Mouse (Mus musculus): ENCODE data around the gene Slc9a7. TPM values are rescaled to one million over a fixed set of nuclear protein-coding genes. Genes with fewer than 3 reads are reported as not detected.
A peak's percentile ranks its signal among the peaks of the same experiment; 100 is the strongest.

The Slc9a7 gene
- 10 to 100 TPM; 61.1 to 65.5 (median 63.5) TPM for total RNA-seq (2022)

DNA sequence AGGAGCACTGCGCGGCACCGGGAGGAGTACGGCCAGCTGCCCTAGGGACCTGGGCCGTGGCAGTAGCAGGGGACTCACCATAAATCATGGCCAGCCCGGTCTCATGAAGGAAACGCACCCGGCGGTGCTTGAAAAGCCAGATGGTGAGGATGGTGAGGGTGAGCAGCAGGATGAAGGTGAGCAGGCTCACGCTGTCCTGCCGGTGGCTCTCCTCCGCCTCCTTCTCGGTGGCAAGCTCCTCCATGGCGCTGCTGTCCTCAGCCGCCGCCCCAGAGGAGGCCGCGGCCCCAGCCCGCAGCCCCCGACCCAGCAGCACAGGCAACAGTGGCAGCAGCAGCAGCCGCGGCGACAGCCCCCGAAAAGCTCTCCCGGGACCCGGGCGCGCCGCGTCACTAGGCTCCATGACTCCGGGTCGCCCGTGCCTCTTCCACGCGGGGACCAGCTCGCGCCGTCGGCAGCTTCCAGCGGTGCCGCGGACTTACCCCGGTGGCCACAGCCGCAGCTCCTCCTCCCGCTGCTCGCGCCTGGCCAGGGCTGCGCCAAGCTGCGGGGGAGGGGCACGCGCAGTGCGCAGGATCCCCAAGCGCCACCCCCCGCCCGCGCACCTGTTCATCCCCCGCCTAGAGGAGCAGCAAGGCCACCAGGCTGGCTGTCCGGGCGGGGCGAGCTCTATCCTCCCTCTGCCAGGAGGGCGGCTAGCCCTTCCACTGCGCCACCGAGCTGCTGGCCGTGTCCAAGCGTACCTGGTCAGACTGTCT is at the start of gene Slc9a7:
Slc9a7 (minus strand) TSS at position 526 of the 758 bp plus-strand sequence.
- peak; percentile 40 to 50 for DNase-seq (ENCODE audit: low spot score in 2 of 2)

- DNase-seq (ENCODE audit: low spot score in 2 of 2): peak; percentile 3 to 22
These were observed 44.1 kb upstream of the Slc9a7 start for GRCm38 (mm10) chrX:20335722-20336121.

GRCm38 (mm10) chrX:20332756-20333155 is 41.1 kb upstream of the Slc9a7 start:
- DNase-seq (ENCODE audit: low spot score in 2 of 2): peak; percentile 10 to 22

GRCm38 (mm10) chrX:20307215-20307614 is 15.6 kb upstream of the Slc9a7 start:
- DNase-seq (ENCODE audit: low spot score in 2 of 2): no peak

DNA sequence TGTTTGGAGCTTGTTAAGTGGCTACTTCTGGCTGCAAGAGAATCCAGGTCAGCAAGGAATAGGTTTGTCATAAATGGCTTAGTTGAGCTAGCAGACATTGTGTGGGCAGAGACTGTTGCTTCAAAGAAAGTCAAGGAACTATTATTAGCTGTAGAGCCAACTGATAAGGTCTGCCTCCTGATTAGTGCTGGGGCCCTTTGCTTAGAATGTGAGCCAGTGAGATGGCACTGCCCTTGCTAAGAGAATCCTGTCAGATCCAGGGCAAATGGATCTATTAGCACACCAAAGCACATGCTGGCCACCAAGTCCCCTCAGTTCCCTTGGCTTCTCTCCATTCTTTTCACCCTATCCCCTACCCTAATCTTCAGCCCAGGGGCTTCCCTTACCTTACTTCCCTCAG is 14.3 kb upstream of the Slc9a7 start:
- no peak for DNase-seq (ENCODE audit: low spot score in 2 of 2)

- no peak for DNase-seq (ENCODE audit: low spot score in 2 of 2)
These were observed 11.7 kb upstream of the Slc9a7 start for GRCm38 (mm10) chrX:20303280-20303679.

- DNase-seq (ENCODE audit: low spot score in 2 of 2): no peak
These were observed 422 bp upstream of the Slc9a7 start for GRCm38 (mm10) chrX:20292040-20292417.

GRCm38 (mm10) chrX:20290715-20291114 is 892 bp downstream of the Slc9a7 start:
- no peak for DNase-seq (ENCODE audit: low spot score in 2 of 2)

- DNase-seq (ENCODE audit: low spot score in 2 of 2): no peak
These were observed 2.9 kb downstream of the Slc9a7 start for GRCm38 (mm10) chrX:20288674-20289073.

- DNase-seq (ENCODE audit: low spot score in 2 of 2): no peak
These were observed 5.4 kb downstream of the Slc9a7 start for GRCm38 (mm10) chrX:20286254-20286653.

- DNase-seq (ENCODE audit: low spot score in 2 of 2): no peak
These were observed 12.2 kb downstream of the Slc9a7 start for GRCm38 (mm10) chrX:20279424-20279823.

DNA sequence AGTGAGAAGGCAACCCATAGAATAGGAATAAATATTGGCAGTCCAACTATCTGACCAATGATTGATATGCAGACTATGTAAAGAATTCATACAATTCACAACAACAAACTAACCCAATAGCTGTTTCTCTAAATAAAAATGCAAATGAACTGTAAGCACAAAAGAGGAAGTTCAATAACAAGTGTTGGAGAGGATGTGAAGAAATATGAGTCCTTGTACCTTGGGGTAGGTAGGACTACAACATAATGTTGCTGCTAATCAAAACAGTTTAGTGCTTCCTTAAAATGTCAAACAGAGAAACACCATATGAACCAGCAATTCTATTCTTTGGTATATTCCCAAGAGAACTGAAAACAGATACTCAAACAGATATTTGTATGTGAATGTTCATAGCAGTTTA is 17.8 kb downstream of the Slc9a7 start:
- no peak for DNase-seq (ENCODE audit: low spot score in 2 of 2)

- DNase-seq (ENCODE audit: low spot score in 2 of 2): no peak
These were observed 19.6 kb downstream of the Slc9a7 start for GRCm38 (mm10) chrX:20271980-20272379.

DNA sequence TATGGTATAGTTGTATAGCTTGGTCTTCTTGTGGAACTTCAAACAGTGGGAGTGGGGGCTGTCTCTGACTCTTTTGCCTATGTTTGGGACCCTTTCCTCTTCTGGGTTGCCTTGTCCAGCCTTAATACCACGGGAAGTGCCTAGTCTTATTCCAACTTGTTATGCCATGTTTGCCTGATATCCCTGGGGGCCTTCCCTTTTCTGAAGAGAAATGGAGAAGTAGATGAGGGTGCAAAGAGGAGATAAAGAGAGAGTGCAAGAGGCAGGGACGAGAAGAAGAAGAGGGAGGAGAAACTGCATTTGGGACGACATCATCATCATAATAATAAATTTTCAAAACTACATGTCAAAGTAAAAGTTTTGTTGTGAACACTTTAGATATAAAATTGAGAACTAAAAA is 21.6 kb downstream of the Slc9a7 start:
- DNase-seq (ENCODE audit: low spot score in 2 of 2): no peak

GRCm38 (mm10) chrX:20264370-20264769 is 27.2 kb downstream of the Slc9a7 start:
- no peak for DNase-seq (ENCODE audit: low spot score in 2 of 2)

DNA sequence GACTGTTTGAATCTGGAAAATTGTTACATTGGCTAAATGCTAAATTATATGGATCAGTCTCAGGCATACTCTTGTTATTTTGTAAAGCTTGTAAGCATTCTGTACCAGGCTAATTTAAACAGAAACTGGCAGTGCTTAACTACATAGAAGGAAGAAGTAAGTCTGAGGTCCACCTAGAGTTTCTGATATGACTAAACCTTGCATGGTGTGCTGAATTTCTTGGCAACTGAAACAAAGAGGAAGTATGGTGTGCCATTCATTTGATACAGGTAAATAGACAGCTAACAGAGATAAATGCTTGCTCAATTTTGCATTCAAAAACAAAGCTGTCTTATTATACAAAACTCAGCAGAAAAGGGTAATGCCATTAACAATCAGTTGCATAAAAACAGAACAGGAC is 63.5 kb downstream of the Slc9a7 start:
- DNase-seq (ENCODE audit: low spot score in 2 of 2): no peak

DNA sequence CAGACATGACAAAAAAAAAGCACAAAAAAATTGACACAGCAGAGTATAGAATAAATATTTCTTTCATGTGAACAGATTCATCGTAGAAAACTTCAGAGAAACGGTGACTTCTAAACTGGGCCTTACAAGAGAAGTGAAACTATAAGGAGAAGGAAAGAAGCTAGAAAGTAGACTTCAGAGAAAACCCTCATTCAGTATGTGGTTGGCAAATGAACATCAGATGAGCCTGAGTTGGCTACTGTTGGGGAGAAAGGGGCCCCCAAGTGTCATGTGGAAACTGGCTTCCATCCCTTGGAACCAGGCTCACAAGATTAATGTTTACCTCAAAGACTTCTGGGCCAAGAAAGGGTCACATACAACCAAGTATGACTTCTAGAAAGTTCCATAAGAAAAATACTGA is 70.1 kb downstream of the Slc9a7 start:
- no peak for DNase-seq (ENCODE audit: low spot score in 2 of 2)

- DNase-seq (ENCODE audit: low spot score in 2 of 2): no peak
These were observed 106.0 kb downstream of the Slc9a7 start for GRCm38 (mm10) chrX:20185616-20186015.

GRCm38 (mm10) chrX:20176792-20177191 is 114.8 kb downstream of the Slc9a7 start:
- DNase-seq (ENCODE audit: low spot score in 2 of 2): no peak

- no peak for DNase-seq (ENCODE audit: low spot score in 2 of 2)
These were observed 123.2 kb downstream of the Slc9a7 start for GRCm38 (mm10) chrX:20168430-20168829.

DNA sequence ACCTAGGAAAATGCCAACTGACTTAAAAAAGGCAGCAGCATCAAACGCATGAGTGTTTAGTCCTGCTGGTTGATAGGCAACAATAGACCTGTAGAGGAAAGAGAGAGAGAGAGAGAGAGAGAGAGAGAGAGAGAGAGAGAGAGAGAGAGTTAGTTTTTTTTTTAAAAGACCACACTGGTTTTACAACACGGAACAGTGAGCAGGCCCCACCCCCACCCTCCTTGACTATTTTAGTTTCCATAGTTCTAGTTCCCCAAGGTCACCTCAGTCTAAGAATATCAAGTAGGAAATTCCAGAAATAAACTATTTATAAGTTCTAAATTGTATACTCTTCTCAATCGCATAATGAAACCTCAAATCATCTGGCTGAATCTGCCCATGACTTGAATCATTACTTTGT is 126.6 kb downstream of the Slc9a7 start:
- no peak for DNase-seq (ENCODE audit: low spot score in 2 of 2)

GRCm38 (mm10) chrX:20162322-20162711 is 129.3 kb downstream of the Slc9a7 start:
- peak in 1 of 2 experiments; percentile 11 for DNase-seq (ENCODE audit: low spot score in 2 of 2)

- no peak for DNase-seq (ENCODE audit: low spot score in 2 of 2)
These were observed 129.8 kb downstream of the Slc9a7 start for GRCm38 (mm10) chrX:20161687-20162321.

All from layer of hippocampus, adult 8-10 months (tissue).